Comparison of ENCODE assay signal across 24 mouse cellular contexts in genomic region chr2:24680176-24680575, GRCm38 (mm10).
A peak's percentile ranks its signal among the peaks of the same experiment; 100 is the strongest.
DNase-seq lines count a peak whose midpoint lies in the region; ATAC-seq and TF ChIP-seq lines count a peak whose summit lies in the region.
"Had no signal": no experiment of that assay in that cellular context is flagged by ENCODE, and none has a peak within 500 bp of the region (broad histone marks: within the 10 kb centered on the region; RNA-seq: fewer than 3 reads in every experiment).

No protein-coding gene starts in this region.

- ATAC-seq in forebrain, embryonic 11.5 days (replicated peaks; ENCODE audit: low FRiP score), result no peak
- ATAC-seq in forebrain, embryonic 16.5 days, result no peak
- ATAC-seq: inflammation-experienced regulatory T-cells, adult 6 months; intestine, embryonic 16.5 days; Patski had no signal

- TF ChIP-seq CTCF in layer of hippocampus, adult 2 months (conservative IDR thresholded peaks at IDR 0.05), result no peak

- WGBS in forebrain, embryonic 11.5 days, result 87% methylated on average over 2 of the region's 2 CpGs
- WGBS in forebrain, embryonic 16.5 days, result 93% methylated on average over 2 of the region's 2 CpGs

- no peak overlapping the region for H3K27ac ChIP-seq in forebrain, embryonic 11.5 days (ENCODE audit: low read depth, low read length)
- H3K27ac ChIP-seq in forebrain, embryonic 16.5 days (ENCODE audit: low read length), result no peak overlapping the region
- peak overlapping the region; percentile 64 for H3K27ac ChIP-seq in layer of hippocampus, adult 2 months
- H3K27ac ChIP-seq: forebrain, embryonic 10.5 days; gastrocnemius, adult 2 months; heart, adult 2 months; heart, embryonic 10.5 days; heart, embryonic 13.5 days; hindbrain, embryonic 14.5 days; hindbrain, postnatal 0 days had no signal

- no peak overlapping the region for H3K4me2 ChIP-seq in forebrain, embryonic 11.5 days (ENCODE audit: low read depth, low read length, severe bottlenecking)
- no peak overlapping the region for H3K4me2 ChIP-seq in forebrain, embryonic 16.5 days (ENCODE audit: low read length)

- DNase-seq in forebrain, embryonic 11.5 days (ENCODE audit: low spot score), result peak; percentile 45
- no peak for DNase-seq in layer of hippocampus, adult 2 months (ENCODE audit: low spot score in 2 of 2)
- DNase-seq in layer of hippocampus, adult 9-10 months (ENCODE audit: low spot score), result no peak
- peak; percentile 10 for DNase-seq in thymus, postnatal 25 days
- DNase-seq in thymus, postnatal 4 days, result no peak
- DNase-seq: adrenal gland, postnatal 10 days; adrenal gland, postnatal 36 days; B cell, adult 2 months; gastrocnemius, adult 2 months; gastrocnemius, postnatal 14 days; heart, postnatal 14 days; heart, postnatal 4 days had no signal

- no peaks in the 10 kb centered on the region for H3K27me3 ChIP-seq in forebrain, embryonic 11.5 days (ENCODE audit: control insufficient read depth, insufficient read depth, low read length)
- no peaks in the 10 kb centered on the region for H3K27me3 ChIP-seq in forebrain, embryonic 16.5 days (replicated peaks; ENCODE audit: control insufficient read depth, insufficient read depth, low read length)
- H3K27me3 ChIP-seq: CH12.LX had no signal

- H3K36me3 ChIP-seq in forebrain, embryonic 11.5 days (ENCODE audit: control insufficient read depth, insufficient read depth, low read length), result no peaks in the 10 kb centered on the region
- peaks cover 2% of the 10 kb centered on the region; the same call in 1 of the 2 replicates for H3K36me3 ChIP-seq in forebrain, embryonic 16.5 days (ENCODE audit: control insufficient read depth, insufficient read depth)
- H3K36me3 ChIP-seq: forebrain, embryonic 10.5 days; G1E; heart, embryonic 10.5 days; heart, embryonic 13.5 days had no signal

- 0 out of 2 replicates have a peak, but pooled peaks cover 2% of the 10 kb centered on the region for H3K4me1 ChIP-seq in forebrain, embryonic 11.5 days (replicated peaks; ENCODE audit: control insufficient read depth, insufficient read depth, low read length)
- peaks cover 4% of the 10 kb centered on the region for H3K4me1 ChIP-seq in forebrain, embryonic 16.5 days (replicated peaks; ENCODE audit: control insufficient read depth, insufficient read depth, low read length)

- H3K4me3 ChIP-seq in forebrain, embryonic 11.5 days (ENCODE audit: low read depth, low read length), result no peak overlapping the region
- no peak overlapping the region for H3K4me3 ChIP-seq in forebrain, embryonic 16.5 days (replicated peaks; ENCODE audit: low read length)
- H3K4me3 ChIP-seq in layer of hippocampus, adult 2 months, result no peak overlapping the region
- H3K4me3 ChIP-seq: gastrocnemius, adult 2 months; heart, adult 2 months had no signal

- H3K9me3 ChIP-seq in forebrain, embryonic 11.5 days (ENCODE audit: control insufficient read depth, low read length), result no peaks in the 10 kb centered on the region
- H3K9me3 ChIP-seq in forebrain, embryonic 16.5 days (ENCODE audit: control insufficient read depth, low read length), result no peaks in the 10 kb centered on the region
- H3K9me3 ChIP-seq: forebrain, embryonic 10.5 days; G1E; heart, embryonic 10.5 days; heart, embryonic 13.5 days had no signal

- H3K9ac ChIP-seq in forebrain, embryonic 11.5 days (ENCODE audit: low read length), result no peak overlapping the region
- H3K9ac ChIP-seq in forebrain, embryonic 16.5 days (replicated peaks; ENCODE audit: low read depth, low read length), result no peak overlapping the region
- H3K9ac ChIP-seq: heart, embryonic 13.5 days; hindbrain, embryonic 14.5 days had no signal

Comparison
In these comparisons a context has a peak if more than half of its experiments do, and no peak if none do; other contexts are left out.
1. DNase-seq: peak in forebrain, embryonic 11.5 days (single experiment) and thymus, postnatal 25 days (single experiment); none in layer of hippocampus, adult 2 months (0 of 2), layer of hippocampus, adult 9-10 months (single experiment) and thymus, postnatal 4 days (single experiment).